Mouse (Mus musculus) limb, embryonic 13.5 days (tissue): Measurements from ENCODE around the gene Gimap8. TPM values are rescaled to one million over a fixed set of nuclear protein-coding genes. Genes with fewer than 3 reads are reported as not detected.

ENCODE experiments used
- ATAC-seq: fragments of 200-750 bp; cut with Nextera tagmentation; 2 replicates; pipeline ENCODE4 v1.8.0; 2017; ENCODE audit warnings: low read depth, moderate number of reproducible peaks, moderate TSS enrichment; ENCODE audit not compliant: low FRiP score
- H3K27ac ChIP-seq: fragments of 300-500 bp; sonication (generic); 2 replicates; pipeline ENCODE4 v1.5.1; 2015; ENCODE audit warnings: inconsistent platforms, mild to moderate bottlenecking, moderate library complexity
- H3K27me3 ChIP-seq: fragments of 300-500 bp; sonication (generic); 2 replicates; pipeline ENCODE4 v1.6.1; 2015; ENCODE audit warnings: mild to moderate bottlenecking, inconsistent platforms
- H3K36me3 ChIP-seq: fragments of 300-500 bp; sonication (generic); 2 replicates; pipeline ENCODE4 v1.6.1; 2015; ENCODE audit warnings: inconsistent platforms, mild to moderate bottlenecking, moderate library complexity
- H3K4me1 ChIP-seq: fragments of 300-500 bp; sonication (generic); 2 replicates; pipeline ENCODE4 v1.6.1; 2015; ENCODE audit warnings: inconsistent platforms
- H3K4me2 ChIP-seq: fragments of 300-500 bp; sonication (generic); replicated peaks from 2 replicates; pipeline ENCODE4 v1.6.1; 2015; ENCODE audit warnings: inconsistent platforms, mild to moderate bottlenecking, moderate library complexity
- H3K4me3 ChIP-seq: fragments of 300-500 bp; sonication (generic); 2 replicates; pipeline ENCODE4 v1.5.1; 2015; ENCODE audit warnings: moderate library complexity, mild to moderate bottlenecking, inconsistent platforms
- H3K9ac ChIP-seq: fragments of 300-500 bp; sonication (generic); 2 replicates; pipeline ENCODE4 v1.6.1; 2015; ENCODE audit warnings: mild to moderate bottlenecking, inconsistent platforms
- H3K9me3 ChIP-seq: fragments of 300-500 bp; sonication (generic); 2 replicates; pipeline ENCODE4 v1.6.1; 2016; ENCODE audit warnings: inconsistent platforms
- WGBS: fragments of 180-500 bp; shearing (Covaris S2); methylation state at CpG from one replicate; pipeline ENCODE4 v1.1.7; 2015; 5-methylcytosine and 5-hydroxymethylcytosine counted together
- polyA plus RNA-seq: library from polyadenylated mRNA; unstranded; fragments of >200 nt; fragmentation: Nextera tagmentation; extraction: Ambion mirVana; gene quantifications from 2 replicates; pipeline ENCODE4 v1.2.1, GENCODE M21; 2015

Gimap8 gene
- polyA plus RNA-seq, 1 experiment from 2014 or later: 0.70 TPM

DNA sequence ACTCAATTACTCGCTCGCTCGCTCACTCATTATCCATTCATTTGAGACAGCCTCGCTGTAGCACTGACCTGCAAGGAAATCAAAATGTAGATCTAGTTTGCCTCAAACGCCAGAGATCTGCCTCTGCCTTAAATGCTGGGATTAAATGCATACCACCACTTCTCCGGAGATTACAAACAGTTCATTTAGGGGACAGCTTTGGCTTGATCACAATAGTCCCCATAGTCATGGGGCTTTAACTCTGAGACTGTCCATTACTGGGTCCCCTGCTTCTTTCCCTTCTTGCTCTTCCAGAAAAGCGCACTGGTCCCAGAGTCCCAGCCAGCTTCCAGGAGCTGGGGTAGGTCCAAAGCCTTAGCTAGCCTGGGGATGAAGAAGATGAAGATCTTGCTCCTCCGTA is 20.6 kb upstream of the Gimap8 start, which contains the start of gene AI854703:
Gene AI854703 (plus strand): TSS at position 301 of the 400 bp plus-strand sequence.
- Histone ChIP-seq H3K36me3 (peaks cover 7% of the 10 kb centered on the region), H3K4me2 (peak within 1 kb of the TSS; percentile 86), H3K27me3 (peaks cover 64% of the 10 kb centered on the region), H3K27ac (no peak within 1 kb of the TSS), H3K9me3 (no peaks in the 10 kb centered on the region), H3K4me1 (peaks cover 23% of the 10 kb centered on the region), H3K9ac (peak within 1 kb of the TSS; percentile 66), H3K4me3 (peak within 1 kb of the TSS; percentile 53)
- ATAC-seq: no peak
- 31% methylated on average over 8 of the region's 8 CpGs for WGBS

DNA sequence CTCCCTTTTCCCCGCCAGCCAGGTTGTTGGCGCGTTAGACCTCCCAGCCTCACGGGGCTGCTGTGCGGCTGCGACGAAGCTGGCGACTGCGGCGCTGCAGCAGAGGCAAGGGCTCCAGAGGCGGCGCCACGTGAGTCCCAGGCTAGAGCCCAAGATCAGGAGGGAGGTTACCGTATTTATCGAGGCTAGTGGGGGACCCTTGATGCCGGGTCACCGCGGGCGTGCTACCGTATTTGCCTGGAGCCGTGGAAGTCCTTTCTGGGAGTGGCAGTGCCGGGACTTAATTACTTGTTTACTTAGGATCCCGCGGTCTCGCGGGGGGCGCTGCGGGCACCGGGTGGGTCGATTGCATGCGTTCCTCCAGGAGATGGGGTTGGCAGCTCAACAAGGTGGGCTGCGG is 20.1 kb upstream of the Gimap8 start:
- H3K9me3 ChIP-seq: no peaks in the 10 kb centered on the region
- under 1% methylated on average over 32 of the region's 32 CpGs for WGBS

DNA sequence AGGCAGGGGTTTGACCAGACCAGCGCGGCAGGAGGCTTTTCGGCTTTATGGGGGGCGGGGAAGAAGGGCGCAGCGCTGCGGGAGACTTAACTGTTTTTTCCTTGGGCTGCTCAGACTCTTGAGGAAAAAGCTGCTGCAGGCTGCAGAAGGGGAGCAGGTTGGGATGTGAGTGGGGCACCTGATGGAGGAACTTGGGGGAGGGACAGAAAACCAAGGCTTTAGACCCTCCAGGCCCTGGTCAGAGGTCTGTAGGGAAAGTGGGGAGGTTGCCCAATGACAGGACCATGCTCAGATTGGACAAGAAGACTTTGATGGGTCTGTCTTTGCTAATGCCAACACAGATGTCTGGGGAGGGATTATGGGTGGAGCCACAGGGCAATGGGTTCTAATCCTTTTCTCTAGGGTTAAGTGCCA is 19.5 kb upstream of the Gimap8 start:
- H3K27ac ChIP-seq: no peak overlapping the region
- H3K27me3 ChIP-seq: peaks cover 68% of the 10 kb centered on the region
- no peaks in the 10 kb centered on the region for H3K36me3 ChIP-seq
- peak overlapping the region; percentile 66 for H3K9ac ChIP-seq
- no peaks in the 10 kb centered on the region for H3K9me3 ChIP-seq
- peak overlapping the region; percentile 86 for H3K4me2 ChIP-seq
- peaks cover 23% of the 10 kb centered on the region for H3K4me1 ChIP-seq
- WGBS: 3% methylated on average over 7 of the region's 7 CpGs
- H3K4me3 ChIP-seq: peak overlapping the region; percentile 53
- ATAC-seq: no peak

More for the DNA sequence above, 20.1 kb upstream of the Gimap8 start:
- Histone ChIP-seq H3K4me3 (peak overlapping the region; percentile 53), H3K4me1 (peaks cover 23% of the 10 kb centered on the region), H3K27me3 (peaks cover 68% of the 10 kb centered on the region), H3K9ac (peak overlapping the region; percentile 66), H3K27ac (no peak overlapping the region), H3K36me3 (peaks cover 2% of the 10 kb centered on the region; the same call in 1 of the 2 replicates), H3K4me2 (peak overlapping the region; percentile 86)
- ATAC-seq: peak; percentile 49; the same call in 1 of the 2 replicates

DNA sequence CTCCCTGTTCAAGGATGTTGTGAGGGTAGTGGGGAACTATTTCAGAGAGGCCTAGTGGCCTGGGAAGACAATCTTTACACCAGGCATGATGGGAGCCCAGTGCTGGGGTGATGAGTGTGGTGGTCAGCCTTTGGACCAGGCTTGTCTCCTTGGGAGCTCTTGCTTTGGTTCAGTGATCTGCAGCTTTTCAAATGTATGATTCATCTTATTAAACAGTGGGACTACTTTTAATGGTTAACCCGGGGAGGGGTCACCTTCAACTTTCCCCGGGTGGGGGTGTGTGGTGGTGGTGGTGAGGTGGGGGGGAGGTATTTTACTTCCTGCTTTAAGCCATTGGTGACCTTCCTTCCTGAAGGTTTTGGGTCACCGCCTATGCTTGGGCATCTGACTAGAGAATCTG is 18.7 kb upstream of the Gimap8 start:
- Histone ChIP-seq H3K9me3 (no peaks in the 10 kb centered on the region), H3K9ac (no peak overlapping the region), H3K27ac (no peak overlapping the region), H3K27me3 (peaks cover 68% of the 10 kb centered on the region), H3K4me1 (peaks cover 23% of the 10 kb centered on the region), H3K36me3 (no peaks in the 10 kb centered on the region), H3K4me2 (no peak overlapping the region), H3K4me3 (no peak overlapping the region)
- ATAC-seq: no peak
- WGBS: 77% methylated on average over 3 of the region's 3 CpGs

DNA sequence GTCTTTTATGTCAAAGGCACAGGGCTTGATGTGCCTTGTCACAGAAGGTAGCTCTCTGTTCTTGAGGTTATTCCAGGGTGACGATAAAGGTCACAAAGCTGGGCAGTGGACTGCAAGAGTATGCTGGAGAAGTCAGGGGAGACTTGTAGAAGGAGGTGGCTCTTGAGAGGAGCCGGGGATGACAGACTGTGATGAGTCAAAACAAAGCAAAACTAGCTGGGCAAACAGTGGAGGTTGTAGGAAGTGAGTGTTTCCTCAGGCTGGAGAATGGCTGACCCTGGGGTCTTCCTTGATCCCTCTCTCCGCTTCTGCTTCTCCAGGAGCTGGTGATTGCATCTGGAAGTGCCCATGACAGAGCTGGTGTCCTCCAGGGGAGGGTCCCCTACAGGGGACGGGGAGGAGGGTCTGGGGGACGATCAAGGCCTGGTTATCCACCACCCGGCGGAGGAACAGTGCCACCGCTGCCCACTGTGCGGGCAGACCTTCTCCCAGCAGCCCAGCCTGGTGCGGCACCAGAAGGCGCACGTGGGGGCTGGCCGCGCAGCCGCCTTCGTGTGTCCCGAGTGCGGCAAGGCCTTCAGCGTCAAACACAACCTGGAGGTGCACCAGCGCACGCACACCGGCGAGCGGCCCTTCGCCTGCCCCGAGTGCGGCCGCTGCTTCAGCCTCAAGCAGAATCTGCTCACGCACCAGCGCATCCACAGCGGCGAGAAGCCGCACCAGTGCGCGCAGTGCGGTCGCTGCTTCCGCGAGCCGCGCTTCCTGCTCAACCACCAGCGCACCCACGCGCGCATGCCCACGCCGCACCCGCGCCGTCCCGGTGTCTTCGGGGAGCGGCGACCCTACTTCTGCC is 18.0 kb upstream of the Gimap8 start:
- ATAC-seq: no peak
- Histone ChIP-seq H3K4me2 (peak overlapping the region; percentile 88), H3K9ac (peak overlapping the region; percentile 63), H3K4me3 (peak overlapping the region; percentile 49), H3K36me3 (no peaks in the 10 kb centered on the region), H3K4me1 (peaks cover 23% of the 10 kb centered on the region), H3K27me3 (peaks cover 68% of the 10 kb centered on the region), H3K27ac (no peak overlapping the region), H3K9me3 (no peaks in the 10 kb centered on the region)
- 7% methylated on average over 54 of the region's 54 CpGs for WGBS

GRCm38 (mm10) chr6:48629661-48630034 is 17.4 kb upstream of the Gimap8 start:
- peak overlapping the region; percentile 49 for H3K4me3 ChIP-seq
- 14% methylated on average over 13 of the region's 13 CpGs for WGBS
- H3K27me3 ChIP-seq: peaks cover 68% of the 10 kb centered on the region
- no peak overlapping the region for H3K27ac ChIP-seq
- H3K9ac ChIP-seq: peak overlapping the region; percentile 63
- peak overlapping the region; percentile 88 for H3K4me2 ChIP-seq
- H3K9me3 ChIP-seq: no peaks in the 10 kb centered on the region
- ATAC-seq: no peak
- no peaks in the 10 kb centered on the region for H3K36me3 ChIP-seq
- peaks cover 23% of the 10 kb centered on the region for H3K4me1 ChIP-seq

- Histone ChIP-seq H3K4me3 (no peak overlapping the region), H3K27ac (no peak overlapping the region), H3K4me2 (no peak overlapping the region), H3K27me3 (peaks cover 59% of the 10 kb centered on the region), H3K36me3 (no peaks in the 10 kb centered on the region), H3K9me3 (no peaks in the 10 kb centered on the region), H3K4me1 (peaks cover 23% of the 10 kb centered on the region), H3K9ac (no peak overlapping the region)
- no peak for ATAC-seq
- WGBS: 85% methylated on average over 8 of the region's 8 CpGs
These were observed 16.2 kb upstream of the Gimap8 start for GRCm38 (mm10) chr6:48630831-48631230.

DNA sequence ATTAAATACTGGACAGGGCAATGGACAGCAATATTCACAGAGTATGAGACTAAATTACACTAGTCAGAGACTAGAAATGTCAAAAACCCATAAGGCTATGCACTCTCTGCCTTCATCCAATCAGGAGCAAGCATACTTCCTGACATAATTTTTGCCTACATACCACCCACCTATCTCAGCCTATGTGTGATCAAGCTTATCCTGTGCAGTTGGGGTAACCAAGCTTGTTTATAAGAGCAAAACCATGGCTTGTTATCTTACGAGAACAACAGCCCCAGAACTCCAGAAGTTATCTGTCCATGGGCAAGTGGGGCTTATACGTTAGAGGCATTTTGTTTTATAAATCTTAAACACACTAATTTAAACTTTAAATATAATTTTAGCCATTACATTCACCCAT is 11.9 kb upstream of the Gimap8 start:
- Histone ChIP-seq H3K9me3 (no peaks in the 10 kb centered on the region), H3K4me2 (no peak overlapping the region), H3K4me3 (no peak overlapping the region), H3K27me3 (peaks cover 17% of the 10 kb centered on the region), H3K27ac (no peak overlapping the region), H3K9ac (no peak overlapping the region), H3K4me1 (no peaks in the 10 kb centered on the region), H3K36me3 (no peaks in the 10 kb centered on the region)
- ATAC-seq: no peak
- 83% methylated on average over 2 of the region's 2 CpGs for WGBS

DNA sequence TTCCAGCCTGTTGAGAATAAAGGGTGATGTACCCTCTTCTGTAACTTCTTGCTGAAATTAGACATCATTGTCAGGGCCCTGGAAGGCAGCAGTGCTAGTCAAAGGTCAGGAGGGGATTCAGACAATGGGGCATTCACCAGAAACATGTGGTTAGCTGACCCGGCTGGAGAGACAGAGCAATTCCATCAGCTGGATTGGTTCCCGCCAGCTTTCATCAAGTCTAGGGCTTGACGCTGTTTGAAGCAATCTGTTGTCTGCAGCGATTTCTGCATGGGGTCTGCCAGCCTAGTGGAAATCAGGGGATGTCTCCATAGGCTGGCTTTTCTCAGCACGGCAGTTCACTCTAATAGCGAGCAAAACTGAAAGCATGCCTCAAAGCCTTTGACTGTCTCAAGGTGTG is 10.5 kb upstream of the Gimap8 start:
- Histone ChIP-seq H3K36me3 (no peaks in the 10 kb centered on the region), H3K4me1 (no peaks in the 10 kb centered on the region), H3K4me3 (no peak overlapping the region), H3K27me3 (peaks cover 3% of the 10 kb centered on the region; the same call in 1 of the 2 replicates), H3K4me2 (no peak overlapping the region), H3K9ac (no peak overlapping the region), H3K9me3 (no peaks in the 10 kb centered on the region), H3K27ac (no peak overlapping the region)
- ATAC-seq: no peak
- WGBS: 67% methylated on average over 6 of the region's 6 CpGs

GRCm38 (mm10) chr6:48637811-48638500 is 9.1 kb upstream of the Gimap8 start:
- Histone ChIP-seq H3K4me1 (no peaks in the 10 kb centered on the region), H3K36me3 (no peaks in the 10 kb centered on the region), H3K27me3 (no peaks in the 10 kb centered on the region), H3K4me2 (no peak overlapping the region), H3K27ac (no peak overlapping the region), H3K9me3 (no peaks in the 10 kb centered on the region), H3K9ac (no peak overlapping the region), H3K4me3 (no peak overlapping the region)
- WGBS: 59% methylated on average over 6 of the region's 6 CpGs
- ATAC-seq: no peak

- no peak overlapping the region for H3K4me2 ChIP-seq
- H3K4me1 ChIP-seq: no peaks in the 10 kb centered on the region
- no peaks in the 10 kb centered on the region for H3K27me3 ChIP-seq
- no peak for ATAC-seq
- no peak overlapping the region for H3K9ac ChIP-seq
- no peak overlapping the region for H3K27ac ChIP-seq
- H3K9me3 ChIP-seq: no peaks in the 10 kb centered on the region
- no peak overlapping the region for H3K4me3 ChIP-seq
- H3K36me3 ChIP-seq: no peaks in the 10 kb centered on the region
- WGBS: 74% methylated on average over 2 of the region's 2 CpGs
These were observed 8.5 kb upstream of the Gimap8 start for GRCm38 (mm10) chr6:48638553-48638952.

DNA sequence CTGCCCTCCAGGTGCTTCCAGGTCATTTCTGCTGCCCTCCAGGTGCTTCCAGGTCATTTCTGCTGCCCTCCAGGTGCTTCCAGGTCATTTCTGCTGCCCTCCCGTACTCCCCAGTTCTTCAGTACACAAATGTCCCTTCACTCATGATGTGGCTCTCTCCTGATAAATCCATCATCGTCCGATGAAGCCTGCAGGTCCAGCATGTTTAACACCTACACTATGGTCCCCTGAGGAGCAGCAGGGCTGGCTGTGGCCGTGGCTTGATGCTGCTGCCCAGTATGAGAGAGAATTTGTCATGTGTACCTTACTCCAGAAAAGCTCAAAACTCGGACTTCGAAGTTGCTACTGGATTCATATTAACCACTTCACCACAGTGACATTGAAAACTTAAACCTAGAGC is 5.6 kb upstream of the Gimap8 start:
- H3K9me3 ChIP-seq: no peaks in the 10 kb centered on the region
- H3K4me3 ChIP-seq: no peak overlapping the region
- 75% methylated on average over 6 of the region's 6 CpGs for WGBS
- H3K4me1 ChIP-seq: no peaks in the 10 kb centered on the region
- ATAC-seq: no peak
- H3K27me3 ChIP-seq: no peaks in the 10 kb centered on the region
- H3K27ac ChIP-seq: no peak overlapping the region
- H3K36me3 ChIP-seq: no peaks in the 10 kb centered on the region
- H3K4me2 ChIP-seq: no peak overlapping the region
- H3K9ac ChIP-seq: no peak overlapping the region
